Mouse (Mus musculus) granulocyte monocyte progenitor cell, adult 5-6 weeks (primary cell): Measurements from ENCODE around the gene Cpsf3. TPM values are rescaled to one million over a fixed set of nuclear protein-coding genes. Genes with fewer than 3 reads are reported as not detected.

Experiments used
- ATAC-seq: replicated peaks from 2 replicates; pipeline ENCODE4 v1.8.0; 2016; ENCODE audit warnings: mild to moderate bottlenecking, moderate TSS enrichment, inconsistent platforms; ENCODE audit not compliant: poor library complexity, severe bottlenecking
- total RNA-seq, 2 experiments: library from RNA; stranded (forward) in 1 of 2; stranded (reverse) in 1 of 2; fragments of 200-712, 200-1000 nt in 1 of 2; fragments of >200 nt in 1 of 2; fragmentation: Nextera tagmentation in 1 of 2; gene quantifications; 2 replicates each; pipeline ENCODE4 v1.2.3; 2014 to 2017

The Cpsf3 gene
- total RNA-seq (2014; fragmentation: Nextera tagmentation) = 123 and 125 TPM in 2 replicates
- 100 and 103 TPM in 2 replicates for total RNA-seq (2017)

DNA sequence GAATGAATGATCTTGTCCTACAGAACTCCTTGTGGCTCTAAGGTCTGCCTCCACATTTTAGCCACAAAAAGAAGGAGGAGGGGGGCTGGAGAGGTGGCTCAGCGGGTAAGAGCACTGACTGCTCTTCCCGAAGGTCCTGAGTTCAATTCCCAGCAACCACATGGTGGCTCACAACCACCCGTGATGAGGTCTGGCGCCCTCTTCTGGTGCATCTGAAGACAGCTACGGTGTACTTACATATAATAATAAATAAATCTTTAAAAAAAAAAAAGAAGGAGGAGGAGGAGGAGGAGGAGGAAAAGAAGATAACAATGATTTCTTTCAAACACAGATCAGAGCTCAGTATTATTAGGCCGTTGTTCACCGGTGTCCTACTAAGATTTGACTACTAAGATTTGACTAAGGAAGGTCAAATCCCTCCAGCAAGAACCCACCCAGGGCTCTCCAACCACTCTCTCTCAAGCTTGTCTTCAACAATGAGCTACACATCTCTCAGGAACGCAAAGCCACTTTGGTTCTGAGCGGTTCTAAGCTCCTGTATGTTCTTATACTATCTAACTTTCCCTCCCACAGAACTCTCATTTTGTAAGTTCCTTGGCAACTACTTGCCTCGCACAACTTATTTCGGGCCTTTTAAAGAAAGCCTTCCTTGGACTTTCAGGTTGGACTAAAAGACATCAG, at the start of gene Cpsf3:
Gene Cpsf3, plus strand, starts transcription at position 631 of the 681 bp plus-strand sequence.
- ATAC-seq = no peak

DNA sequence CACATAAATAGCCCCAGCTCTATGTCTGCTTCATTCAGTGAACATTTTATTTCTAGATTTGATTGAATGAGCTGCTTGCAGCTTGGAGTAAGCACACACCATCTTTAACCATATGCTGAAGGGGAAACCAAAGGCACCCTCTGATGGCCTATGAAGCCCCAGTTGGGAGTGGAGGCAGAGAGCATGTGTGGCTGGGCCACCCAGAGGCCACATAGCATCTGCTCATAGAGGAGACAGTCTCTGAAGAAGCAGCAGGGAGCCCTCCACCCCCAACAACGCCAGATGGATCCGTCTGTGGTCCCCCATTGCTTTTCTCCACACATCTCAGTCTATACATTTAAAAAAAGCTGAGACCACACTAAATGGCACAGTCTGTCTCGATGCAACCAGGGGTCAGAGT, 43.2 kb upstream of the Cpsf3 start:
- no peak for ATAC-seq

DNA sequence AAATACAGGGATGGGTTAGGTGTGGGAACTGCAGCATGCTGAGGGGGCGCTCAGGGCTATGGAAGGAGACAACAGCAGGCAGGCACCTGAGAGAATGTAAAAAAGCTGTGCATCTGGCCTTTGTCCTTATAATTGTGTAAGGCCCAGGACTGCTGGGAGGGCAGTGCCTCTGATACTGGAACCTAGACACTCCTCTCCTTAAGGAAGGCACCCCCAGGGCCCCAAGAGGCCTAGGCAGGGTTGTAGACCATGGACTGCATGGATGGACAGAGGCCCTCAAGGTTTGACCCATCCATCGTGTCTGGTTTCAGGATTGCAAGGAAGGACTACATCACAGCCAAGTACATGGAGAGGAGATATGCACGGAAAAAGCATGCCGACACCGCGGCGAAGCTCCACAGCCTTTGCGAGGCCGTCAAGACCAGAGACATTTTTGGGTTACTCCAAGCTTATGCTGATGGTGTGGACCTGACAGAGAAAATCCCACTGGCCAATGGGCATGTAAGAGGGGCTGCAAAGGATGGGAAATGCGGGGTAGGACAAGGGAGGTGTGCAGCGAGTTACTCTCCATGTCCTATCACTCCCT, 40.7 kb upstream of the Cpsf3 start:
- ATAC-seq = no peak

DNA sequence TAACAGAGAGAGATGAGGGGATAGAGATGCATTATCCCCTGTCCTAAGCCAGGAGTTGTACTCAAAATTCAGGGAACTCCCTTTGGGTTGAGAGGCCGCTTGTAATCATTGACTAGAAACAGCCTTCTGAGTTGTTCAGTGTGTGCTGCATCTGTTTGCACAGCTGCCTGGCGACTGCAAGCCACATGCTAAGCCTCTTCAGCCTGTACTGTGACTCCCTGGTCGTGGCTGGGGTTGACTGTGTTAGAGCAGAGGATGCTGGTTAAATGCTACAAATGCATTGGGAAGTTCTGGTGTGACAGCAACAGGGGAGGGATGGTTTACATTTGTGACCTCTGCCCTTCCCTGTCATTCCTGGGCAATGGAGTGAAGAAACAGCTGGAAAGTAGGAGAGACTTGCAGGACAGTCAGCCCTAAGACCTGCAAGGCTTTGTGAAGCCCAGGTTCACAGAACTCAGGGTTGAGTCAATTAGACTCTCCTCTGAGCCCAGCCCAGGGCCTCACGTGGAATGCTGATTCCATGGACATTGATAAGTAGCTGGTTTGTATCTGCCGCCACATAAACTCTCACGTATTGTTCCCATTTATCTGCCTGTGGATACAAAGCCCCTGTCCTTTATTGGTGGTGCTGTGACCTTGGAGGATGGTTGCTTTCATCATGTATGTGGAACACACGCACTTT, 37.3 kb upstream of the Cpsf3 start:
- no peak for ATAC-seq

DNA sequence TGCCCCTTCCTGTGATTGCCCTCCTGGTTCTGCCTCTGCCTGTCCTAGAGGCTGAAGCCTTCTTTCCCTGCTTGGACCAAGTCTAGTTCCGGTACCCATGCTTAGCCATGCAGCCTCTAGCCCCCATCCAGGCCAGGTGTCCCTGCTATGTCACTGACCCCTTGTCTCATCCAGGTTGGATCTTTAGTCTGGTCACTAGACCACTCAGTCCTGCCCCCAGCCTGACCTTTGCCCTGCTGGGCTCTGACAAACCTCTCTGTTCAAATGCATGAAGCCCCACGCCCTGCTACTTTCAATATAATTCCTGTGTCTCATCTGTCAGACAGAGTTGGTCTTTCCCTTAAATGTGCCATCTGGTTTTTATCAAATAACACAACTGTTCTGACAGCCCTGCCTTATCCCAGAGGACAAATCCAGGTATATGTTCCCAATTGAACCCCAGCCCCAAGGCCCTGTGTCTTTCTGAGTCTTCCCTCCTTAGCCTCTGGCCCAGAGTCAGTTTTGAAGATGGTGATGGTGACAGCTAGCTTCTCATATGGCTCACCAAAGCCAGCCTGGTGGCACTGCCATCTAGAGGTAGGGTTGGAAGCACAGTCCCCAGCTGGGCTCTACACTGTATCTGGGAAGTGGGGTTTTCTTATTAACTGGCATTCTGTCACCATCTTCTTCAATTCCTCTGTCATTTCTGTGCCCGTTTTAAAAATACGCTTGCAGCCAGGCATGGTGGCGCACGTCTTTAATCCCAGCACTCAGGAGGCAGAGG, 24.5 kb upstream of the Cpsf3 start:
- ATAC-seq = no peak; the same call in 1 of the 2 replicates

DNA sequence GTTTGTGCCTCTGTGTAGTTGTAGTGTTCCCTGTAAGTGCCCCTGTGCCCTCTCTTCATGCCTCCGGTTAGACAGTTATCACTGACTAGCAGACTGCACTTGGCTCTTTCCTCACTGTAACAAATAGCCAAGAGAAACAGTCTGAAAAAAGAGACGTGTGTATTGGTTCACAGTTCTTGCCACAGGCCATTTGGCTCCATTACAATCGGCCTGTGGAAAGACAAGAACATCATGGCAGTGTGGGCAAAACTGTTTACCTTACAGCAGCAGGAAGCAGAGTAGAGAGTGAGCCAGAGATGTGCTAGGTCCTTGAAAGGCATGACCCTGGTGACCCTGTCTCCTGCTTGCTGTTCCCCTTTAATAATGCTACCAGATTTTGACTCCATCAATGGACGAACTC, 23.7 kb upstream of the Cpsf3 start:
- ATAC-seq = no peak

DNA sequence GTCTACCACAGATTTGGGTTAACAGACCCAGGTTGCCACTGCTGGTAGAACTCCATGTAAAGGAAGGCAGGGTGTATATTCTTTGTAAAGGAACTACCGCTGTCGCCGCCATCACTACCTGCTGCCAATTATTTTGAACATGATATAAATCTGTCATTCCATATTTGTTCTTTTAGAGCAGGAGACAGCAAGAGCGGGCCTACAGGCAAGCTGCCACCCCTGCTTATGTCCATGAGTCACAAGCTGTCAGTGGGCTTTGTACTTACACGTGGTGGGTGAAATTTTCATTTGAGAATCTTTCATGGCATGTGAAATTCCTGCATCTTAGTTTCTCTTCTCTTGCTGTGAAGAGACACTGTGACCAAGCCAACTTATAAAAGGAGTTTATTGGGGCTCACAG, 21.9 kb upstream of the Cpsf3 start:
- ATAC-seq = no peak

DNA sequence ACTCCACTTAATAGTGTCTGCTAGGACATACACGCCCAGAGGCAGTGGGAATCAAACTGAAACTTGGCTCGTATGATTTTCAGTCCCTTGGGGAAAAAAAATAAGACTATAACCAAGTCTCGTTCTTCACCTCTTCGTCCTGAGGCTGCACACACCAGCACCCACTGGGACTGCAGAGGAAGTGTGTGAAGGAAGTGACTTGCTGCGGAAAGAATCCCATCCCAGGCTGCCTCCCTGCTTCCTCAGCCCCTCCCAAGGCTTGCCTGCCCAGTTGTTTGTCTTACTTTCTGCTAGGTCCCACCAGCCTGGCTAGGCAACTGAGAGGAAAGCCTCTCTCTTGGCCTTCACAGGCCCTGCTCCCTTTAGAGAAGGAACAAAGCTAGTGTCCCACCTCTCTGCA, 20.9 kb upstream of the Cpsf3 start:
- peak; percentile 28; the same call in 1 of the 2 replicates for ATAC-seq

DNA sequence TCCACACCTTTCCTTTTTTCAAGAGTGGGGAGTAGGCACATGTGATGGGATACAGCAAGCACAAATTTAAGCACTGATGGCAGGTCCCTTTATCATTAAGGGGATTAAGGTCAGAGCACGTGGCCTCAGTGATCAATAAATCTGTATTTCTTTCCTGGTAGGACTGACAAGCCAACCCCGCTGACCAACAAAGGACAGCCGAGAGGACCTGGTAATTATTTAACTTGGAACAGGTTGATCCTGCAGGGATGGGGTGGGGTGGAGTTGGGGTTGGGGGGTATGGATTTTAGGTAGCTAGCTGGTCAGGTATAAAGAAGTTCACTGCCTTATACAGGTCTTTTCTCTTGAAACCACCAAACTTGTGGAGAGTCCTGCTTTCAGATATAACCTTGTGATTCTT, 20.2 kb upstream of the Cpsf3 start:
- no peak for ATAC-seq

DNA sequence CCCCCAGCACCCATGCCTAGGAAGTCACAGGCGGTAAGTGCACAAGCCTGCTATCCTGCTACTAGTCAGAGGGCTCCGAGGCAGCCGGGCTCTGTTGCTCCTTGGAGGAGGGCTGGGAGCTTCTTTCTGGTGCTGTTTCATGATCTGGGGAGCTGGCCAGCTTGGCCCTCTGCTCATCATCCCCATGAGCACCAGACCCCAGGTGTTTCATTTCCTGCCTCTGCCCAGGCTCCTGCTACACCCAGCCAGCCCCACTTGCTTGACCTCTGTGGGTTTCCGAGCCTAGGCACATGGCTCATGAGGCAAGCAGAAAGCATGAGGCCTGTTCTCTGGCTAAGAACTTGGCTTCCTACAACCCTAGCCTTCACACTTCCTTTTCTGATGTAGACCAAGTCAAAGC, 19.7 kb upstream of the Cpsf3 start:
- no peak for ATAC-seq

DNA sequence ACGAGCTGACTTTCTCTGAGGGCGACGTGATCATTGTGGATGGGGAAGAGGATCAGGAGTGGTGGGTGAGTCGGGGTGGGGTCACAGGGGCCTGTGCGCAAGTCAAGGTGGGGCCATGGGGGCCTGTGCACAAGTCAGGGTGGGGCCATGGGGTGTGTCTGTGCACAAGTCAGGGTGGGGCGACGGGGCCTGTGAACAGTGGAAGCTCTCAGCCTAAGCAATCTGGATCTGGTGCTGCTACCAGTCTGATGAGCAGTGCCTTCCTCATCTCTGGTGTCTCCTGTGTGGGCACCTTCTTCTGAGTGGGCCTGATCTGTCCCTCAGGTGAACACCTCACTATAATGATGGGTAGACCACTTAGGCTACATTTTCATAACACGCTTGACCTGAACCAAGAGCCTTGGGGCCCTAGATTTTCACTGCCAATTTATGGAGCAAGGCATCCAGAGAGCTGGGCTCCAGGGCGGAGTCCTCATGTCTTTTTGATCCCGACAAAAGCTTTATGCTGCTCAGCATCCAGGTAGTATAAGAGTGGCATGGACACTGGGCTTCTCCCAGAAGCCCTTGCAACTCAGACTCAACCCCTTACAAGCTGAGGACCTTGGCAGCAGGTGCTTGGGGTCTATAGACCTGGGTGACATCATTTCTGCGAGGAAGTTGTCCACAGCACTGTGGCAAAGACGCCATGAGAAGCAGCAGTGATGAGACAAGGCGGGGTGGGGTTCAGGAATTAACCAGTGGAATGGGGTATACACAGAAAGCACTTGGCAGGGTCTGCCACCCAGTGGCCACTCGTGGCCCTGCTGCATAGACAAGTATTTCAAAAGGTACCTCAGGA, 19.0 kb upstream of the Cpsf3 start:
- peak; percentile 86 for ATAC-seq

DNA sequence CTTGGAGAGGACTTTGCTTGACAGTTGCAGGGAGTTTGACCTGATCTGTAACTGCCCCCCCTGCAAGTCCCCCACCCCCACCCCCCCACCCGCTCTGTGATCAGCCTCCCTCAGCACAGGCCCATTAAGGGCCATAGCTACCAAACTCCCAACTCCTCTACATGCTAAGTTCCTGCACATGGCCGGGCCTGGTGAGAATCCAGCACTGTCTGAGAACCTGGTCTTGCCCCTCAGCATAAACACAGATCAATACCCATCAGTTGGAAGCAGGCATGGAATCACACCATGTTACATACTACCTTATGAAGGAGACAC, 18.4 kb upstream of the Cpsf3 start:
- no peak for ATAC-seq

DNA sequence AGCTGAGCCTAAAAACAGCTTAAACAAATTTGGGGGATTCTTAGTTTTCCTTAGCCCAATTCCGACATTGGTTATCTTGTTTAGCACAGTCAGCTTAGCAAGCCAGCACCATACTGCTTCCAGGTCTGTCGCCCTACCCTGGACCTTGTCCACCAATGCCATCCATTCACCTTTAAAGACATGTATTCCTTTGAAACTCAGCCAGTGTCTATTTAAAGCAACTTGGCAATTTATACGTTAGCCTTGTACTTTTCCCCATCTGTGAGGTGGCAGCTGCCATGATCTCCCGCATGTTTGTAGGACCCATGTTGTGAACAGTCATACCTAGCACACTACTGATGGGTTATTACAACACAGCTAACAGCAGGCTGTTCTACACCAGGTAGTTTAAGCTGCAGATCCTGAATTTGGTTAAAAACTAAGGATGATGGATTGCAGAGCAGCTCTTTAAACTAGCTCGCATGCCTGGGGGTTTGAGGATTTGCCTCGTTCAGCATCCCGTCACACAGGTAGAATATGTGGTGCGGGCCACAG, 17.0 kb upstream of the Cpsf3 start:
- no peak for ATAC-seq

DNA sequence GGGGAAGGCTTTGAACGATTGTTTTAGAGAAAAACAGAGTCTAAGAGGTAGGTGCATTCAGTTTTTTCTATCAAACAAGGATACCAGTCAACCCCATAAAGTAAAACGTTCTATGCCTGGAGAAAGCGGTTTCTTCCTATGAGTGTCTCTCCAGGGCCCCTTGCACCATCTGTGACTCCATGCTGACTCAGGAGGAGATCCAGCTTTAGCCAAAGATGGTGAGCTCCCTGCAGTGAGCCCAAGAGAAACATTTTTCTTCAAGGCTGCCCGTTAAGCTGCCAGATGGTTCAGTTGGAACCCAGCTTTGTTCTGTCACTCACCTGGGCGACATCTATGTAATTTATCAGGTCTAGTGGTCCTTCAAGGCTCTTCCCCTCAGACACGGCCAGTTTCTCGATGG, 10.7 kb upstream of the Cpsf3 start:
- no peak for ATAC-seq

DNA sequence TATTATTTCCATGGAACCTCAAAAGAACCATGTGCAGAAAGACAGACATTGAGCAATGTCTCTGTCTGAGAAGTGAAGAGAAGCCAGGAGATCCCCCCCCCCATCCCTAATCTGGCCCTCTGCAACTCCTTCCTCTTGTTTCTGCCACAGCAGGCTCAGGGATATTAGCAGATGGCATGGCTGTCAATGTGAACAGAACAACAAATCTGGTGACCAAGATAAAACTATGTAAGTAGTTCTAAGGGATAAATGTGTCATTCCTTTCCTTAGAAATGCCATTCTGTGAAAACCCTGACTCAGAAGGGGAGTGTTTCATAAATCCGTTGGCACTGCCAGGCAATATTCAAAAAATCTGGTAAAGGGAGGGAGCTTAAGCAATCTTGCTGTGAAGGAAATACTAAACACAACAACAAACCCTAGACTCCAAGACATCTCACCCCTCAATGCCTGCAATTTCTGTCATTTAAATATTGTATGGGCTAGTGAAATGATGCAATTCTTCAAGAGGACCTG, 7.8 kb upstream of the Cpsf3 start:
- ATAC-seq = no peak

DNA sequence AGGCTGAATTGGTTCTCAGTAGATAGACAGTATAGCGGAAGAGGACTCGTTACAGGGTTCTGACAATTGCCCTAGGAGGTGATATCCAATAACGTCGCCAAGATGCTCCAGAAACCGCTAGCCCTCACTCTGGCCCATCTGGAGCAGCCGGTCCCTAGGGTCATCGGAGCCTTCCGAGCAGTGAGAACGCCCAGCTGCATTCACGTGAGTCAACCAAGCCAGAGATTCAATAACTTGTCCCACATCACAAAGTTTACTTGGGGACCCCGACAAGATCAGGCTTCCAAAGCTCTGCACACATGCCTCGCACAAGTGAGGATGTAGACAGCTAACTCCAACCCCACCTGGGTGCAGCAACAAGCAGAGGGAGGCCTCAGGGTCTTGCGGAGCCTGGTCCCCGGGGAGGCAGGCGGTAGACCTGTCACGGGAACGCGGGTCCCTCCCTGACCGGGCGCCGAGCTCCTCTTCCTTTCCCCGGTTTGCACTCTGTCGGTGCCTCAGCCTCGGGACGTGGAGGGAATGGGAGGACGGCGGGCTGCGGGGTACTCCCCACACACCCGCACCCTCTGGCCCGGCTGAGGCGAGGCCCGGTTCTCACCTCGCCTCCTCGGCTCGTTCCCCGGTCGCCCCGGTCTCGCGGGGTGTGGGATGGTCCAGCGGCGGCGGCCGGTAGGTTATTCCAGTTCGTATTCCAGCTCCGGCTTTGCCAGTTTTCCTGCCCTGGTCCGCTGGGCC, 484 bp downstream of the Cpsf3 start:
- ATAC-seq = peak; percentile 45

DNA sequence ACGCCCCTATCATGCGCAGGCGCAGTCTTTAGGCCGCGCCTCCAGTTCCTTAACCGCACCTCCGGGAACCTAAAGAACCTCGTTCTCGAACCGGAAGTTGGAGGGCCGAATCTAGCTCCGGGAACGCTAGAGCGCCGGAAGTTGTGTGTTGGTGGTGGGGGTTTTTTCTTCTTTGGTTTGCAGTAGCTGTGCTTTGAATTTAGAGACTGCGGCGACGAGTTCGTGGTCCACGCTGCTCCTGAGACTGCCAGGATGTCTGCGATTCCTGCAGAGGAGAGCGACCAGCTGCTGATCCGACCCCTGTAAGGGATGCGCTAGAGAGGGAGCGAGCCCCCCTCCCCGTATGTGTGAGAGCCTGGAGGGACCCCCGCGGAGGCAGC, 1.0 kb downstream of the Cpsf3 start, which contains the start of gene Itgb1bp1:
Gene Itgb1bp1, minus strand, starts transcription at position 42 of the 380 bp plus-strand sequence.
- ATAC-seq = peak; percentile 77

DNA sequence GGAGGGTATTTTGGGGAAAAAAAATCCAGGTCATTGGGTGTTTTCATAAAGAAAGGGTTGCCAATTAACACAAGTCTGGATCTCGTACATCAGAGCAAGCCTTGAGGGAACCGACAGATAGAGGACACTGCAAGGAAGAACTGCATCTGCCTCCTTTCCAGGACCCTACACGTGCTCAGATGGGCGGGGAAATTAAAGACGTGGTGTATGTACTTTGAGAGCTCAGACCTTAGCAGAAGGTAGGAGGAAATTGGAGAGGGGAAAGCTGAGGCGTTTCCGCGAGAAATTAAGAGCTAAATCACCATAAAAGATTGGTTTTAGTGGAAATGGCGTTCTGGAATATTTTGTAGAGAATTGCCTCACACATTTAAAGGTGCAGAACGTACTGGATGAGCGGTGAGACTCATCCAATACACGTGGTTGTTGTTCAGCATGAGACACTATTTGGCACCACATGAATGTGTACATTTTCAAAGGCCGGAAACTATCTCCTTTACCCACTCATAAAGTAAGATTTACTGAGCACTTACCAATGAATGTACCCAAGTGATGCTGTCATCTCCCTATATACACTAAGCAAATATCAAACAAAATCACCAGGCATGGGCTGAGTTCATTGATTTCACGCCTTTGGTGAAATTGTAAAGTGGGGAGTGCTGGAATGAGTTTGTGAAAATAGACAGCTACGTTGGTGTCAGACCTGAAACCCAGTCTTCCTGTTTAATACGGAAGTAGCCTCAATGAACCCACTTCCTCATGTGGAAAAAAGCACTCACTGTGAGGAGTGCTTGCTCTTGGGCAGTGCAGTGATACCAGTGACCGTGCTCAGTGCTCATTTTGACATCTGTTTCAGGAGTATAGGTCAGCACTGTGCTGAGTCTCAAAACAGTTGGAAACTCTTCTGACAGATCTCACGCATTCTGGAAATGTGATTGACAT, 1.8 kb downstream of the Cpsf3 start:
- ATAC-seq = peak; percentile 76
